Mouse (Mus musculus): ENCODE measurements around the gene Cep78. TPM values are rescaled to one million over a fixed set of nuclear protein-coding genes. Genes with fewer than 3 reads are reported as not detected.

Gene Cep78
- polyA plus RNA-seq, 1 experiment from 2014 or later: 16.3 TPM

DNA sequence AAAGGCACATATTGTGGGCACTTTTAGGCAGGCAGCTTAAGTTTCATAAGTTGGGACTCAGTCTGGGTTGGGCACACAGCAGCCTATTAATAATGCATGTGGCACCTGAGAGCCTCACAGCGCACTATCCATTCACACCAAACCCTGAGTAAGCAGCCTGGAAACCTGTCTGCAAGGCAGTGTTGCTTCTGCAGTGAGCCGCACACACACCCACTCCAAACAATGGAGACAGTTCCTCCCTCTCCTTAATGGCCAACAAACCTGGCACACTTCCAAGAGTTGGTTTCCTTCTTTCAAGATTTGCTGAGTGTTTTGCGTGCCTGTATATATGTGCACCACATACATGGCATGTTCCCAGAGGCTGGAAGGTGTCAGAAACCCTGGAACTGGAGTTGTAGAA is 34.6 kb downstream of the Cep78 start:
- Histone ChIP-seq H3K4me3 (ENCODE audit: low read depth, low read length) (no peak overlapping the region), H3K9ac (ENCODE audit: low read depth, low read length) (no peak overlapping the region), H3K4me2 (no peak overlapping the region), H3K27ac (ENCODE audit: low read depth, low read length) (no peak overlapping the region), H3K9me3 (replicated peaks; ENCODE audit: control insufficient read depth, low read length) (0 out of 2 replicates have a peak, but pooled peaks cover 2% of the 10 kb centered on the region), H3K36me3 (ENCODE audit: control insufficient read depth, insufficient read depth, low read length) (peaks cover 5% of the 10 kb centered on the region), H3K27me3 (ENCODE audit: control insufficient read depth, insufficient read depth, low read length) (no peaks in the 10 kb centered on the region), H3K4me1 (ENCODE audit: control insufficient read depth, insufficient read depth, low read length) (no peaks in the 10 kb centered on the region)
- 79% methylated on average over 3 of the region's 3 CpGs for WGBS (ENCODE audit: insufficient replicate concordance)
- no peak for ATAC-seq (replicated peaks; ENCODE audit: insufficient number of reproducible peaks, low FRiP score, low TSS enrichment)

DNA sequence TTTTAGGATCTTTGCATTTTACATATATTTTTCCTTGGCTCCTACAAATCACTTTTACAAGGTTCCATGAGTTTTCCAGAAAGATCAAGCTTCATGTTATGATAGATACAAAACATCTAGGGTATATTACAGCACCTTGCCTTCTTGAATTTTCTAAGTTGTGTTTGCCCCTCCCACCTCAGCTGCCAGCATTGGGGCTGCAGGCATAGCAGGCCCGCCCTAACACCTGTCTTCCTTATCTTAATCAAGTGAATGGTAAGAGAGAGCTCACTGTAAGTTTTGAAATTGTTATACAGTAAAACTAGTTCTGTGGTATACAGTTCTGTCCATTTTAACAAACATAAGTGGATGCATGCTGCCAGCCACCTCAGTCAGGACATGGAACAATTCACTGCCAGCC is 35.9 kb downstream of the Cep78 start:
- H3K4me1 ChIP-seq (ENCODE audit: control insufficient read depth, insufficient read depth, low read length): no peaks in the 10 kb centered on the region
- no peaks in the 10 kb centered on the region for H3K36me3 ChIP-seq (ENCODE audit: control insufficient read depth, insufficient read depth, low read length)
- no peaks in the 10 kb centered on the region for H3K27me3 ChIP-seq (ENCODE audit: control insufficient read depth, insufficient read depth, low read length)
- no peak for ATAC-seq (replicated peaks; ENCODE audit: insufficient number of reproducible peaks, low FRiP score, low TSS enrichment)
- H3K4me2 ChIP-seq: no peak overlapping the region
- H3K4me3 ChIP-seq (ENCODE audit: low read depth, low read length): no peak overlapping the region
- no peak overlapping the region for H3K9ac ChIP-seq (ENCODE audit: low read depth, low read length)
- 0 out of 2 replicates have a peak, but pooled peaks cover 2% of the 10 kb centered on the region for H3K9me3 ChIP-seq (replicated peaks; ENCODE audit: control insufficient read depth, low read length)
- no peak overlapping the region for H3K27ac ChIP-seq (ENCODE audit: low read depth, low read length)
- 66% methylated on average over 1 of the region's 1 CpGs for WGBS (ENCODE audit: insufficient replicate concordance)

DNA sequence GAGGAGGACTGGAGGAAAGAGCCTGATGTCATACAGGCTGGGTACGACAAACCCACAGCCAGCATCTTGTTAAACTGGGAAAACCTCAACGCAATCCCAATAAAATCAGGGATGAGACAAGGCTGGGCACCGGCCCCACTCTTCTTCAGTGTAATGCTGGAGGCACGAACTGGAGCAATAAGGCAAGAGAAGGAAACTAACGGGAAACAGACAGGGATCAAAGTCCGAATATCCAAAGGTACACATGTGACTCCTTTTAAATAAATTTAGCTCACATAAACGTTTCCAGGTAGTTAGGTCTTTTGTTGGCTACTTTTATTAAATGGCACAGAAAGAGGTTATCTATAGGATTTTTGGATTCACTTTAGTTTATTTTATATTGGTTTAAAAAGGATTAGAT is 36.4 kb downstream of the Cep78 start:
- WGBS (ENCODE audit: insufficient replicate concordance): 85% methylated on average over 7 of the region's 7 CpGs
- Histone ChIP-seq H3K4me1 (ENCODE audit: control insufficient read depth, insufficient read depth, low read length) (no peaks in the 10 kb centered on the region), H3K36me3 (ENCODE audit: control insufficient read depth, insufficient read depth, low read length) (no peaks in the 10 kb centered on the region), H3K9ac (ENCODE audit: low read depth, low read length) (no peak overlapping the region), H3K9me3 (replicated peaks; ENCODE audit: control insufficient read depth, low read length) (0 out of 2 replicates have a peak, but pooled peaks cover 2% of the 10 kb centered on the region), H3K4me3 (ENCODE audit: low read depth, low read length) (no peak overlapping the region), H3K27ac (ENCODE audit: low read depth, low read length) (no peak overlapping the region), H3K27me3 (ENCODE audit: control insufficient read depth, insufficient read depth, low read length) (no peaks in the 10 kb centered on the region), H3K4me2 (no peak overlapping the region)
- no peak for ATAC-seq (replicated peaks; ENCODE audit: insufficient number of reproducible peaks, low FRiP score, low TSS enrichment)

DNA sequence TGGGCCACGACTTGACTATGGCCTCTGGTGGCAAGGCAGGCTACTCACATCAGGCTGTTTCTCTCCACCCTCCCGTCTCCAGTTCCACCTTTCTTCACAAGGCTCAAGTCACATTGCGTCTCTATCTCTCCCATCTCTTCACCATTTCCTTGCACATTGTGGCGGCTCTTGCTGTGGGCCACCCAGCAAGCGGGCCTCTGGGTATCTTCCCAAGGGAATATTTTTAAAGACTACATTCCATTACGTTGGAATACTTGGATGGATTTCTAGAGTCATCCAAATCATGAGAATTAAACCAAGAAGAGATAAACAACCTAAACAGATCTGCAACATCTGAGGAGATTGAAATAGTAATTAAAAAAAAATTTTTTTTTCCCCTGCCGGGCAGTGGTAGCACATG is 37.6 kb downstream of the Cep78 start, which contains the start of gene Psat1:
TSS of gene Psat1 (minus strand) at position 101 of the 400 bp plus-strand sequence.
- ATAC-seq (replicated peaks; ENCODE audit: insufficient number of reproducible peaks, low FRiP score, low TSS enrichment): no peak
- no peak within 1 kb of the TSS for H3K4me2 ChIP-seq

DNA sequence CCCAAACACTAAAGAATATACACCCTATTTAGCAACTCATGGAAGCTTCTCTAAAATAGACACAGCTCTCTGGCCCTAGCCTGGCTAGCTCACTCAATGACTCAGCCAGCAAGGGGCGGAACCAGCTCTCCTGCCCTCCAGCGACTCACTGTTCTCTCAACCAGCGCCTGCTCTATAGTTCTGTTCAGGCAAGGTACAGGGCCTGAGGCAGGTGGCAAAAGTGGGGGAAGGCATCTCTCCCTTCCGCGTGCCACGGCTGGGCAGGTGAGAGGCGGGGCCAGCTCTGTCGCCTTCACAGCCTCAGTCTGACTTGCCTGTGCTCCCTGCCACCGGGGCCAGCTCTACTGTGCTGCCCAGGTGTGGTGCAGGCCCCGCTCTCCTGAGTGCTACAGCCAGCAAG is 38.1 kb downstream of the Cep78 start:
- ATAC-seq (replicated peaks; ENCODE audit: insufficient number of reproducible peaks, low FRiP score, low TSS enrichment): no peak; the same call in 1 of the 2 replicates
- Histone ChIP-seq H3K4me1 (ENCODE audit: control insufficient read depth, insufficient read depth, low read length) (no peaks in the 10 kb centered on the region), H3K9me3 (replicated peaks; ENCODE audit: control insufficient read depth, low read length) (0 out of 2 replicates have a peak, but pooled peaks cover 2% of the 10 kb centered on the region), H3K4me3 (ENCODE audit: low read depth, low read length) (no peak overlapping the region), H3K4me2 (no peak overlapping the region), H3K27ac (ENCODE audit: low read depth, low read length) (no peak overlapping the region), H3K36me3 (ENCODE audit: control insufficient read depth, insufficient read depth, low read length) (no peaks in the 10 kb centered on the region), H3K27me3 (ENCODE audit: control insufficient read depth, insufficient read depth, low read length) (no peaks in the 10 kb centered on the region), H3K9ac (ENCODE audit: low read depth, low read length) (no peak overlapping the region)
- 66% methylated on average over 10 of the region's 10 CpGs for WGBS (ENCODE audit: insufficient replicate concordance)

More for the DNA sequence above, 37.6 kb downstream of the Cep78 start, which contains the start of gene Psat1:
- Histone ChIP-seq H3K4me3 (ENCODE audit: low read depth, low read length) (no peak within 1 kb of the TSS), H3K27ac (ENCODE audit: low read depth, low read length) (no peak within 1 kb of the TSS), H3K9ac (ENCODE audit: low read depth, low read length) (no peak within 1 kb of the TSS), H3K9me3 (replicated peaks; ENCODE audit: control insufficient read depth, low read length) (0 out of 2 replicates have a peak, but pooled peaks cover 2% of the 10 kb centered on the region), H3K4me1 (ENCODE audit: control insufficient read depth, insufficient read depth, low read length) (no peaks in the 10 kb centered on the region), H3K36me3 (ENCODE audit: control insufficient read depth, insufficient read depth, low read length) (no peaks in the 10 kb centered on the region), H3K27me3 (ENCODE audit: control insufficient read depth, insufficient read depth, low read length) (no peaks in the 10 kb centered on the region)
- WGBS (ENCODE audit: insufficient replicate concordance): 73% methylated on average over 7 of the region's 7 CpGs

DNA sequence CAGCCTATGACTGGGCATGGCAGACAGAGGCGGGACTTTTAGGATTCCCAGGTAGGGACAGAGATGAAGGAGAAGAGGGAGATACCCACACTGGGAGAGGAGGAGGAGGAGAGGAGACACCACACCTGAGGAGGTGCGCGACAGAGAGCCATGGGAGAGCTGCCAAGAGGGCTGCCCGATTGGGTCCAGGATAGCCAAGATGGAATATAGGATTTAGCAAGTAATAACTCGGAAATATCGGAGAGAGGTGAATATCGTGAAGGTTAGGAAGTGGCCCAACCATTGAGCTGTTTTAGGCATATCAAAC is 41.7 kb downstream of the Cep78 start:
- H3K27me3 ChIP-seq (ENCODE audit: control insufficient read depth, insufficient read depth, low read length): no peaks in the 10 kb centered on the region
- H3K9ac ChIP-seq (ENCODE audit: low read depth, low read length): no peak overlapping the region
- H3K36me3 ChIP-seq (ENCODE audit: control insufficient read depth, insufficient read depth, low read length): no peaks in the 10 kb centered on the region
- no peak overlapping the region for H3K4me3 ChIP-seq (ENCODE audit: low read depth, low read length)
- H3K4me2 ChIP-seq: no peak overlapping the region
- H3K9me3 ChIP-seq (replicated peaks; ENCODE audit: control insufficient read depth, low read length): no peaks in the 10 kb centered on the region
- H3K4me1 ChIP-seq (ENCODE audit: control insufficient read depth, insufficient read depth, low read length): no peaks in the 10 kb centered on the region
- no peak for ATAC-seq (replicated peaks; ENCODE audit: insufficient number of reproducible peaks, low FRiP score, low TSS enrichment)
- H3K27ac ChIP-seq (ENCODE audit: low read depth, low read length): no peak overlapping the region
- 69% methylated on average over 7 of the region's 7 CpGs for WGBS (ENCODE audit: insufficient replicate concordance)

DNA sequence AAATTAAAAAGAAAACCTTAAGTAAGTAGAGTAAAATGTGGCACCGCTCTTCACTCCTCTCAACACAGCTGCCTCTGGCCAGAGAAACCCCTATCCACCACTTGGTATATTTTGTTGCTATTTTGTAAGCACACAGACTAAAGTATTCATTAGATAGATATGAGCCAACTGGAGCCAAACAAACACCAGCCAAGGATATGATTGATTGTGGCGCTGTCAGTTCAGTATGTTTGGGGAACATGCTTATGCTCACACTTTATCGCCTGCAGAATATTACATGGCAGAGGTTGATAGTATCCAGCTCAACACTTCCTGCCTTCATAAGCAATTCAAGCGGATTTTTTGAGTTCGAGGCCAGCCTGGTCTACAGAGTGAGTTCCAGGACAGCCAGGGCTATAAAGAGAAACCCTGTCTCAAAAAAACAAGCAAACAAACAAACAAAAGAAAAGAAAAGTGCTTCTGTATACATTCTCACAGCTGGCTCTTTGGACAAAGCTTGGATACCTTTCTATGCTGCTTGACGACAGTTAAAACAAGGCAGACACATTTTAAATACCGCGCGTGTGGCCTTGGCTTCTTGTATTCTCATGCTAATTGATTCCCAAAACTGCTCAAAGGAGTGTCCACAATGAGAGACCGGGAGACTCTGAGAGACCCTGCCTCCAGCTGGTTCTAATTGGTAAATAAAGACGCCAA is 42.2 kb downstream of the Cep78 start:
- 61% methylated on average over 11 of the region's 11 CpGs for WGBS (ENCODE audit: insufficient replicate concordance)
- Histone ChIP-seq H3K36me3 (ENCODE audit: control insufficient read depth, insufficient read depth, low read length) (no peaks in the 10 kb centered on the region), H3K9me3 (replicated peaks; ENCODE audit: control insufficient read depth, low read length) (no peaks in the 10 kb centered on the region), H3K27me3 (ENCODE audit: control insufficient read depth, insufficient read depth, low read length) (no peaks in the 10 kb centered on the region), H3K27ac (ENCODE audit: low read depth, low read length) (no peak overlapping the region), H3K4me3 (ENCODE audit: low read depth, low read length) (no peak overlapping the region), H3K9ac (ENCODE audit: low read depth, low read length) (no peak overlapping the region), H3K4me1 (ENCODE audit: control insufficient read depth, insufficient read depth, low read length) (no peaks in the 10 kb centered on the region), H3K4me2 (no peak overlapping the region)
- no peak for ATAC-seq (replicated peaks; ENCODE audit: insufficient number of reproducible peaks, low FRiP score, low TSS enrichment)

DNA sequence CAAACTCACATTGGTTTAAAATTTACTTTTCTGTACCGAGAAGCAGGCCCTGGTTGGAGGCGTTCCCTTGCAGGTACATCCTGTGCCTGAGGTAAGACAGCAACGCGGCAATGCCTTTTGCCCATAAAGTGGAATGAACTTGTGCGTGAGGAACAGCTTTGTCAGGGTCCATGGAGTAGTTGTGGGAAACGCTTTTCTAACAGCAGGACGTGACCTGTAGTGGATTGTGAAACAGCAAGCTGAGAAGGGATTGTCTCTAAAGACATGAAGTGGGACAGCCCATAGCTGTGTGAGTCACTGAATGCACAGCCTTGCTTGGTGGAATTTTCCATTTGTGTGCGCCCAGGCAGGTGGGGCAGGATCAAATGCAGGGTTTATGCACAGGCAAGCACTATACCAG is 43.4 kb downstream of the Cep78 start:
- H3K36me3 ChIP-seq (ENCODE audit: control insufficient read depth, insufficient read depth, low read length): no peaks in the 10 kb centered on the region
- 0 out of 2 replicates have a peak, but pooled peaks have one; percentile 49 for ATAC-seq (replicated peaks; ENCODE audit: insufficient number of reproducible peaks, low FRiP score, low TSS enrichment)
- H3K4me3 ChIP-seq (ENCODE audit: low read depth, low read length): no peak overlapping the region
- no peaks in the 10 kb centered on the region for H3K9me3 ChIP-seq (replicated peaks; ENCODE audit: control insufficient read depth, low read length)
- H3K9ac ChIP-seq (ENCODE audit: low read depth, low read length): no peak overlapping the region
- WGBS (ENCODE audit: insufficient replicate concordance): 71% methylated on average over 8 of the region's 8 CpGs
- no peak overlapping the region for H3K27ac ChIP-seq (ENCODE audit: low read depth, low read length)
- H3K27me3 ChIP-seq (ENCODE audit: control insufficient read depth, insufficient read depth, low read length): no peaks in the 10 kb centered on the region
- no peak overlapping the region for H3K4me2 ChIP-seq
- H3K4me1 ChIP-seq (ENCODE audit: control insufficient read depth, insufficient read depth, low read length): no peaks in the 10 kb centered on the region

DNA sequence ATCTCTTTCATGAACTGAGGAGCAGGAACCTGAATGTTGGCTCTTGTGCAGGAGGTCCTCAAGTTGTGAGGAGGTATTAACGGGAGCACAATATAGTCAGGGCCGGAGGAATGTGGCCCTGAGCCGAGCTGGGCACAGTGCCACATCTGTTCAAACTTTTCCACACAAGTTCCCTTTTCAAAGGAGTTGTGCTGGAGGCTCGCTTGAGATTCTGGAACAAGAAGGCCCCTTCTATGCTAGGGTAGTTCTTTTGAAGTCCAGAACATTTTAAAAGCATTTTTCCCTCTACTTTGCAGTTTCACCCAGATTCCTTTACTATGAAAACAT is 59.1 kb downstream of the Cep78 start:
- Histone ChIP-seq H3K4me2 (peak overlapping the region; percentile 97), H3K4me3 (ENCODE audit: low read depth, low read length) (peak overlapping the region; percentile 68), H3K36me3 (ENCODE audit: control insufficient read depth, insufficient read depth, low read length) (no peaks in the 10 kb centered on the region), H3K27ac (ENCODE audit: low read depth, low read length) (peak overlapping the region; percentile 62), H3K9me3 (replicated peaks; ENCODE audit: control insufficient read depth, low read length) (no peaks in the 10 kb centered on the region), H3K4me1 (ENCODE audit: control insufficient read depth, insufficient read depth, low read length) (peaks cover 12% of the 10 kb centered on the region; the same call in 1 of the 2 replicates), H3K9ac (ENCODE audit: low read depth, low read length) (peak overlapping the region; percentile 69; the same call in 1 of the 2 replicates), H3K27me3 (ENCODE audit: control insufficient read depth, insufficient read depth, low read length) (no peaks in the 10 kb centered on the region)
- ATAC-seq (replicated peaks; ENCODE audit: insufficient number of reproducible peaks, low FRiP score, low TSS enrichment): peak; percentile 24; the same call in 1 of the 2 replicates
- WGBS (ENCODE audit: insufficient replicate concordance): 24% methylated on average over 4 of the region's 4 CpGs

Measured in heart, embryonic 11.5 days (tissue).